Mouse (Mus musculus) bone marrow, adult 2 months (tissue): ENCODE data around the gene Olfr1053. TPM values are rescaled to one million over a fixed set of nuclear protein-coding genes. Genes with fewer than 3 reads are reported as not detected.
"Not testable (repeated sequence)": the region's sequence is repeated elsewhere in the genome, so short reads cannot be mapped to it uniquely, and the experiment has no call there.

Experiments used
- H3K27ac ChIP-seq: fragments of 200-500 bp; 2 replicates; pipeline ENCODE4 v1.5.1; 2012; ENCODE audit warnings: low read depth, mild to moderate bottlenecking, control low read depth, inconsistent platforms, low read length; ENCODE audit not compliant: control insufficient read depth, poor library complexity, insufficient read depth
- H3K4me1 ChIP-seq: fragments of 200-500 bp; 2 replicates; pipeline ENCODE4 v1.6.1; 2011; ENCODE audit warnings: low read length; ENCODE audit not compliant: control insufficient read depth, insufficient read depth
- H3K4me3 ChIP-seq: fragments of 200-500 bp; replicated peaks from 2 replicates; pipeline ENCODE3; 2011; ENCODE audit warnings: mild to moderate bottlenecking, low read depth, low read length, control low read depth; ENCODE audit not compliant: control insufficient read depth
- CTCF ChIP-seq: fragments of 200-500 bp; IDR thresholded peaks from 2 replicates; pipeline ENCODE4 v1.5.1; 2011; ENCODE audit warnings: low read length, control low read depth; ENCODE audit not compliant: control insufficient read depth, insufficient read depth
- POLR2A ChIP-seq: fragments of 200-500 bp; IDR thresholded peaks from 2 replicates; pipeline ENCODE4 v1.6.1; 2011; ENCODE audit warnings: low read depth, mild to moderate bottlenecking, control low read depth, low read length, borderline replicate concordance; ENCODE audit not compliant: control insufficient read depth
- WGBS: fragments of 180-500 bp; shearing (Covaris S2); methylation state at CpG from one replicate; pipeline ENCODE4 v1.1.7; 2018; 5-methylcytosine and 5-hydroxymethylcytosine counted together
- polyA plus RNA-seq: library from polyadenylated mRNA; stranded (reverse); fragments of >200 nt; gene quantifications from 2 replicates; pipeline ENCODE4 v1.2.4, GENCODE M21; 2011; ENCODE audit warnings: low replicate concordance; ENCODE audit not compliant: missing spikeins, insufficient read depth, insufficient read length

The Olfr1053 gene
- not detected in 2 replicates for polyA plus RNA-seq

DNA sequence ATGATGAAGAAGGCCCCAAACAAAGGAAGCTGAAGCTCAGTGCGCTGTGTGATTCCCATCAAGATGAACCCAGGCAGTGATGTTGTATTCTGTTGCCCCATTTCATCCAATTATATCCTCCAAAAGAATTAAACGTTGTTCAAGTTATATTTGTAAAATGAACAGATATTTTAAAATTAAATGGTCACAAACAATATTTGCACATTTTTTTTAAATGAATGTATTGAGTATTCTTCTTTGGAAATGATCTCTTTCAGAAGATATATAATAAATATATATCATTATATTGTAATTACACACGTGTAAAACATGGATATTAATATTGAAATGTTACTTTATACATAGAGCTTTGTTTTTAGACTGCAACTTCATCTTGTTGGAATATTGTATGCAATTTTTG is at the start of gene Olfr1053:
Gene Olfr1053, minus strand, starts transcription at position 101 of the 400 bp plus-strand sequence.
- Histone ChIP-seq H3K4me1 (no peaks in the 10 kb centered on the region), H3K27ac (no peak within 1 kb of the TSS), H3K4me3 (no peak within 1 kb of the TSS)
- 57% methylated on average over 3 of the region's 3 CpGs for WGBS
- TF ChIP-seq POLR2A (no peak), CTCF (no peak)

DNA sequence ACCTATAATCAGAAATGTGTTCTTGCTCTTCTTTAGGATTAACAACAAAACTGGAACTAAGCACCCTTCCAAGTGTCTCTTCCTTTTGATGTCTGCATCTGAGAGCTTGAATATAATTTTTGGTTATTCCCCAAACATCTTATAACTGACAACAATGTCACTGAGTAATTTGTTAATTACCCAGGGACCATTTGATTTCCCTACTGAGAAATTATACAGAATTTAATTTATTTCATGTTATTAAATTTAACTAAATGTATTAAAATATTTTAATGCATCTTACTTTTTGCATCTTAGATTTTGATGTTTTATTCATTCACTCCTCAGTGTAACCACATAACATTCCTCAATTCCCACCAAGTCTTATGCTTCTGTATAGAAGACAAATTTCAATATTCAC is 47.3 kb upstream of the Olfr1053 start, which contains the start of gene Olfr1056:
Gene Olfr1056, minus strand, starts transcription at position 101 of the 400 bp plus-strand sequence.
- Histone ChIP-seq H3K4me3 (no peak within 1 kb of the TSS), H3K27ac (no peak within 1 kb of the TSS), H3K4me1 (no peaks in the 10 kb centered on the region)
- TF ChIP-seq CTCF, result no peak

DNA sequence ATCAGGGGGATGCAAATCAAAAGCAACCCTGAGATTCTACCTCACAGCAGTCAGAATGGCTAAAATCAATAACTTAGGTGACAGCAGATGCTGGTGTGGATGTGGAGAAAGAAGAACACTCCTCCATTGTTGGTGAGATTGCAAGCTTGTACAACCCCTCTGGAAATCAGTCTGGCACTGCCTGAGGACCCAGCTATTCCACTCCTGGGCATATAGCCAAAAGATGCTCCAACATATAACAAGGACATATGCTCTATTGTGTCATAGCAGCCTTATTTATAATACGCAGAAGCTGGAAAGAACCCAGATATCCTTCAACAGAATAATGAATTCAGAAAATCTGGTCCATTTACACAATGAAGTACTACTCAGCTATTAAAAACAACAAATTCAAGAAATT is 36.7 kb upstream of the Olfr1053 start:
- not testable (repeated sequence) for H3K27ac ChIP-seq, H3K4me3 ChIP-seq, H3K4me1 ChIP-seq
- WGBS, result 61% methylated on average over 1 of the region's 1 CpGs

DNA sequence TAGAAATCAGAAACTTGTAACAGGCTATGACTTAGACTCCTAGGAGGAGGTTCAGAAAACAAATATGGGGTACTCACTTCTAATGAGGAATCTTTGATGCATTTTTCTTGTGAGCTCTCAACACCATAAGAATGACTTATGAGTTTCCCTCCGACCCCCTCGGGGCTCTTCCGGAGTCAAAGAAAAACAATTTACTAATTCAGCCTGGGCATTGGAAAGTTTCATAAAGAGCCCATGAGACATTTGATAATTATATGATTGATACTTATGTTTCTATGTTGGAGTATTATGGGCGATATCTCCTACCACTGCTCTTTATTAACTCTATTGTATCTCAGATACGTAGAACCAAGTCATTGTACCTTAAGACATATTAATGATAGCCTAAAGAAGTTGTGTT is 35.1 kb upstream of the Olfr1053 start, which contains the start of gene Olfr1055:
Gene Olfr1055, minus strand, starts transcription at position 101 of the 400 bp plus-strand sequence.
- 85% methylated on average over 5 of the region's 5 CpGs for WGBS
- Histone ChIP-seq H3K4me1 (no peaks in the 10 kb centered on the region), H3K4me3 (no peak within 1 kb of the TSS), H3K27ac (no peak within 1 kb of the TSS)
- TF ChIP-seq CTCF, result no peak
- TF ChIP-seq POLR2A, result no peak

DNA sequence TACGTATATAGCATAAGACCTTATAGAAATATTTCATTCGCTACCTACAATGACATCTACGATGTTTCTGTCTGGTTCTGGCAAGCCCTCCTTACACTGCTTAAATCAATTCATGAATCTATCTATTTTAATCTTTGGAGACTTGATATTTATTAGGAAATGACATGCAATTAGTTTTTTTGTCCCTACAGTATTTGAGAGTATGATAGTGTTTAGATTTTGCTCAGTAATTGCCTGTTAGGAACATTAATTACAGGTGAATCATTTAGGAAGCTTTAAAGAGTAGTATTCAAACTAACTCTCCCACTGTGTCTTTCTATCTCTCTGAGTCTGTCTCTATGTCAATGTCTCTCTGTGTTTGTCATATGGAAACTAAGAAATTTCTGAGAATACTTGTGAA is 20.2 kb upstream of the Olfr1053 start, which contains the start of gene Olfr1054:
Gene Olfr1054, minus strand, starts transcription at position 101 of the 400 bp plus-strand sequence.
- no peaks in the 10 kb centered on the region for H3K4me1 ChIP-seq
- H3K27ac ChIP-seq, result no peak within 1 kb of the TSS
- TF ChIP-seq CTCF (no peak), POLR2A (no peak)
- no peak within 1 kb of the TSS for H3K4me3 ChIP-seq
- WGBS, result 80% methylated on average over 3 of the region's 3 CpGs

DNA sequence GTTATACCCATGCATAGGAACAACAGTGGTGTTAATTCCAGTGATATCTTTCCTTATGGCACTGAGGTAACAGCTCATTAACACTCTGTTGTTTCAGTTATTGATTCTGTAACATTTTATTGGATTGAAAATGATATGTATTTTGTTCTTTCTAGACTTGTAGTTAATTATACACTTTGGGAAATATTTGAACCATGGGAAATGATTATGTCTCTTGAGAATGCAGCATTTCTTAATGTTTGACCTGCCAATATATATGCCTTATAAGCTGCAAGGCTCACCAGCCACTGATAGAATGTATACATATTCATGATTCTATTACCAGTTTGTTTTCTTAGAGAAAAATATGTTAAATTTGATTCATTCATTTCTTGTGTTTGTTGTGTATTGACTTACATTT is 22.9 kb downstream of the Olfr1053 start, which contains the start of gene Olfr1052:
Gene Olfr1052, plus strand, starts transcription at position 301 of the 400 bp plus-strand sequence.
- H3K4me1 ChIP-seq, result no peaks in the 10 kb centered on the region
- TF ChIP-seq CTCF (no peak), POLR2A (no peak)
- no peak within 1 kb of the TSS for H3K4me3 ChIP-seq
- no peak within 1 kb of the TSS for H3K27ac ChIP-seq

DNA sequence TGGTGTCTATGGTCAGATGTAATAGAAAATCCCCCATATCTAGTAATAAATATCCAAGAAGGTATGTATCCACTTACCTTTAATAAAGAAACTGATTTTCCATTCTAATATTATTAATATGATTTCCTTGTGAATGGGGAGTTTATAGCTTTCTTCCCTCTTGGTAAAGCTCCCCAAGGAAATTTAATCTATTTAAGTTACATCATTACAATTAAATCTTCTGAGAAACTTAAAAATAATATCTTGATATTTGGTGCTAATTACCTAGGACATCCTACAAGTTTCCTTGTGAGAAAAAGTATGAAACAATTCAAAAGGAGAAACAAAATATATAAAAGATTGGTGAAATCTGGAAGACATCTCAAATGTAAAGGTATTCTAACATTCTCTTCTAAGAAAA is 36.1 kb downstream of the Olfr1053 start, which contains the start of gene Olfr1051:
Gene Olfr1051, minus strand, starts transcription at position 101 of the 400 bp plus-strand sequence.
- not testable (repeated sequence) for H3K27ac ChIP-seq, H3K4me1 ChIP-seq, H3K4me3 ChIP-seq

Other genes starting within 250 kb of the Olfr1053 start
- gene Olfr1036, start 241.3 kb downstream of the Olfr1053 start, polyA plus RNA-seq, result not detected in 2 replicates
- gene Olfr1037, start 227.9 kb downstream of the Olfr1053 start, polyA plus RNA-seq, result not detected in 2 replicates
- gene Olfr1039, start 179.4 kb downstream of the Olfr1053 start, polyA plus RNA-seq, result not detected in 2 replicates
- gene Olfr1040, start 168.6 kb downstream of the Olfr1053 start, polyA plus RNA-seq, result not detected in 2 replicates
- gene Olfr1042, start 153.4 kb downstream of the Olfr1053 start, polyA plus RNA-seq, result not detected in 2 replicates
- gene Olfr1043, start 147.8 kb downstream of the Olfr1053 start, polyA plus RNA-seq, result not detected in 2 replicates
- gene Olfr1044, start 137.5 kb downstream of the Olfr1053 start, polyA plus RNA-seq, result not detected in 2 replicates
- gene Olfr52, start 129.6 kb downstream of the Olfr1053 start, polyA plus RNA-seq, result not detected in 2 replicates
- gene Olfr1045, start 112.3 kb downstream of the Olfr1053 start, polyA plus RNA-seq, result not detected in 2 replicates
- not detected in 2 replicates for gene Olfr1046, start 96.0 kb downstream of the Olfr1053 start, polyA plus RNA-seq
- not detected in 2 replicates for gene Olfr1047, start 83.9 kb downstream of the Olfr1053 start, polyA plus RNA-seq
- gene Olfr1048, start 75.0 kb downstream of the Olfr1053 start, polyA plus RNA-seq, result not detected in 2 replicates
- gene Olfr1049, start 57.0 kb downstream of the Olfr1053 start, polyA plus RNA-seq, result not detected in 2 replicates
- gene Olfr1051, start 36.2 kb downstream of the Olfr1053 start, polyA plus RNA-seq, result not detected in 2 replicates
- not detected in 2 replicates for gene Olfr1052, start 22.8 kb downstream of the Olfr1053 start, polyA plus RNA-seq
- not detected in 2 replicates for gene Olfr1054, start 20.1 kb upstream of the Olfr1053 start, polyA plus RNA-seq
- gene Olfr1055, start 35.0 kb upstream of the Olfr1053 start, polyA plus RNA-seq, result not detected in 2 replicates
- gene Olfr1056, start 47.2 kb upstream of the Olfr1053 start, polyA plus RNA-seq, result not detected in 2 replicates
- not detected in 2 replicates for gene Olfr1057, start 63.1 kb upstream of the Olfr1053 start, polyA plus RNA-seq
- gene Olfr1058, start 73.3 kb upstream of the Olfr1053 start, polyA plus RNA-seq, result not detected in 2 replicates
- gene Olfr1061, start 98.8 kb upstream of the Olfr1053 start, polyA plus RNA-seq, result not detected in 2 replicates
- 0.45 and 0.97 TPM in 2 replicates for gene Olfr1062, start 111.5 kb upstream of the Olfr1053 start, polyA plus RNA-seq
- not detected in 2 replicates for gene Olfr1065, start 135.3 kb upstream of the Olfr1053 start, polyA plus RNA-seq
- gene Olfr1066, start 141.0 kb upstream of the Olfr1053 start, polyA plus RNA-seq, result not detected in 2 replicates
- gene Olfr228, start 172.1 kb upstream of the Olfr1053 start, polyA plus RNA-seq, result not detected in 2 replicates
- gene Olfr1076, start 193.2 kb upstream of the Olfr1053 start, polyA plus RNA-seq, result not detected in 2 replicates
- gene Olfr1079, start 227.2 kb upstream of the Olfr1053 start, polyA plus RNA-seq, result not detected in 2 replicates
- gene Olfr1080, start 243.0 kb upstream of the Olfr1053 start, polyA plus RNA-seq, result not detected in 2 replicates